Mouse (Mus musculus): ENCODE data around the gene Stxbp3. TPM values are rescaled to one million over a fixed set of nuclear protein-coding genes. Genes with fewer than 3 reads are reported as not detected.

Stxbp3 gene
- total RNA-seq, 4 experiments from 2014 or later = 59.8 to 75.3 (median 63.4) TPM

DNA sequence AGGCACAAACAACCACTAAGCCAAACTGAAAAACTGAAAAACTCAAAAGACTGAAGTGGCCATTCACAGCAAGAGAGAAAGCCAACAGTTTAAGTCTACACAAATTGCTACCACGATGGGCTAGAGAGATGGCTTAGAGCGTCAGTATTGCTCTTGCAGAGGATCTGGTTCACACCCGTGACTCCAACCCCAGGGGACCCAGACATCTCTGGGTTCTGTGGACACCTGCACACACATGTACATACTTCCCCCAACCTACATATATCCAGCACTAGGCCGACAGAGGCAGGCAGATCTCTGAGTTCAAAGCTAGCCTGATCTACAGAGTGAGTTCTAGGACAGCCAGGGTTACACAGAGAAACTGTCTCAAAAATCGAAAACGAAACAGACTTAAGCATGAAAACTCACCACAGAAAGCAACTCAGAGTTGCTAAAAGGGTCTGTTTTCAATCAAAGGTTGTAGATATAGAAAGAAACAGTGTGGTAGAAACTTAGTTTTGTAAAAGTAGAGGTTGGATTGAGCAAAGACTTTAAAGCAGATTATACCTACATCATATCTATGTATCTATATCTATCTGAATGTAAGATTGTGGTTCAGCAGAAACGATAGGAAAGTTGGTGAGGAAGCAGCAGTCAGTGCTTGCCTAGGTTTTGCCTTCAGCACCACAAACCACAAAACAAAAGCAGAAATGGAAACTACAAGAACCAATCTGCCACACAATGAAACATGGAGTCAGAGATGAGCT, 44.6 kb downstream of the Stxbp3 start:
- DNase-seq = no peak

DNA sequence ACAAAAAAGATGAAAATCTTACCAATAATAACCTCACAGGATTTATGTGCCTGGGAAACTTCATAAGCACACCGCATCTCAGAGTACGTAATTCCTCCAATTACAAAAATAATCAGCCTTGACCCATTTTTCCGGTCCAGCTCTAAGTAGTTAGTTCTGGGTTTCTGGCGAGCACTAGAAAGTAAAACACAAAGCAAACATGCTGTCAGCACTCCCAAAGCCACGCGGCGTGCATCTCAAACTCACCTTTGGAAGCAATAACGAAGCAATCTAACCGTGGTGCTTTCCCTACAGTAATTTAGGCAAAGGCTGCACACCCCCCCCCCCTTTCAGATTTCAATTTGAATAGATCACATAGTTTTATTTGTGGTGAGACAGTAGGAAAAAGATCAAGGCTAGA, 45.5 kb downstream of the Stxbp3 start:
- no peak for DNase-seq

DNA sequence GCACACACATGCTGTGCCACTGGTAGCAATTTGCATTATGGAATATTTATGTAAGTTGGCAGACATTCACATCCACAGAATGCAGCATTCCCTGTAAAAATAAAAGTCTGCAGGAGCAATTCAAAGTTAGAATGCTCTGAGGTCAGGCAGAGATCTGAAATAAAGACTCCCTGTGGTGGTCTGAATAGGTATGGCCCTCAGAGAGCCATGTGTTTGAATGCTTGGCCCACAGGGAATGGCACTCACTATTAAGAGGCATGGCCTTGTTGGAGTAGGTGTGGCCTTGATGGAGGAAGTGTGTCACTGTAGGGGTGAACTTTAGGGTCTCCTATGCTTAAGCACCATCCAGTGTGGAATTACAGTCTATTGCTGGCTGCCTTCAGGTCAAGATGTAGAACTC, 47.9 kb downstream of the Stxbp3 start:
- no peak for DNase-seq

DNA sequence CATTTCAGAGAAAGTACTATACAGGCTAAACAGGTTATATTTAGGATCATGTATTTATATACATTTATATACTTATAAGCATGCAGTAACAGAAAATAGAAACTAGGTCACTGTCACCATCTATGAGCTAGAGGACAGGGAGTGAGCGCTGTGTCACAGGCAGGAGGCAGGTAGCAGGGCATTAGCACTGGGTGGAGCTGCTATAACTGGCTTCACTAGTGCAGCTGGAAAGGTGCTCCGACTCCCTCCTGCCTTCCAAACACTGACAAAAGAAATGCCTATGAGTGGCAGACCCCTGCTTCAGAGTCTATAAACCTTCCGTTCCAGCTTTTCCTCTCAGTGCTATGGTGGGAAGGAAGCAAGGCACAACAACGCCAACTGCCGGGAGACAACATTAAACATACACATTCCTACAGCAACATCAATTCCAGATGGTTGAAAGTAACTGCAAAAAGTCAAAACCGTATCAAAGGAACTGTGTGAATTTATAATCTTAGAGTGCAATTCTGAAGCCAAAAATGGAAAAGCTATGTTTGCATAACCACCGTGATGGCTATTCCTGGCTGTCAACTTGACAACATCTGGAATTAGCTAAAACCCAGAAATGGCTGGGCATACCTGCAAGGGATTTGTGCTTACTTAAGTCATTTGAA, 49.1 kb downstream of the Stxbp3 start:
- no peak for DNase-seq

DNA sequence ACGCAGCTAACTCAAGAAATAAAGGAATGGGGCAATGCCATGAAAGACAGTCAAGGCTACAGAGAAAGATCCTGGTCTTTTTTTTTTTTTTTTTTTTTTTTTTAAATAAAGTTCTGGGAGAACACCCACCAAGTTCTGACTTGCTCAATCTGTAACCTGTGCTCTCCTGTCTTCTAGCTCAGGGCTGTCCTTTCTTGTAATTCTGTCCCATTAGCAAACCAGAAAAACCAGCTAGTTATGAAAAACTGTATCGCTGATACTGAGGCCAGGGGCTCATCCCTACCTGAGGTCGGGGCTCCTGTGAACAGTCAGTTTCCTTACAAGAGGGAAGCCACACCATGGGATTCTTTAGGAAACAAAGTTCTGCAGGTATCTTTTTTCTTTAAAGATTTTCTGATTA, 49.8 kb downstream of the Stxbp3 start:
- no peak for DNase-seq

DNA sequence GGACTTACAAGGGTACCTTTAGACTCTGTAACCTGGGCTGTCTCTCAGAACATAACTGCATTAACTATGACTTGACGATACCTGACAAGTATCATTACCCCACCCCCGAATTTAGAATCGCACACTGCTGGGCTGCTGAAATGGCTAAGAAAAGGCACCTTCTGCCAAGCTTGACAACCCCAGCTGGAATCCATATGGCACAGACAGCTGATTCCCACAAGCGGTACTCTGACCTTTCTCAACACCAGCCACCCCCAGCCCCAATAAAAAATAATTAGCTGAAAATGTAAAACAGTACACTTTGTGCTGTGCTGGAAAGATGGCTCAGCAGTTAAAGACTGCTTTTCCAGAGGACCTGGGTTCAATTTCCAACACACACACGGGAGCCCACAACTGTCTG, 51.0 kb downstream of the Stxbp3 start:
- DNase-seq = no peak

DNA sequence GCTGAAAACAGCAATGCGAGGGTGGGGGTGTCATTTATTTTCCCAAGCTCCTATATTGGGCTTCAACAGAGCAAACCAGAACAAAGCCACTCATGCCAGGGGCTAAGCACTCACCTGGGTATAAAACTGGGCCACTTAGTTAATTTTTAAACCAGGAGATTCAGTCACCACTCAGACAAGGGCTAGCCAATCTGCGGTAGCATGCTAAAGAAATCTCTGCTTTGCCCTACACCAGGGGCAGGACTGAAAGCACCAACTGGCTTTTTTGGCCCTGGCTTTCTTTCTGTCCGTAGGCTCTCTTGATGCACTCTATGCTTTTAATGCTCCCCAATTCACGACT, 51.9 kb downstream of the Stxbp3 start:
- no peak for DNase-seq

DNA sequence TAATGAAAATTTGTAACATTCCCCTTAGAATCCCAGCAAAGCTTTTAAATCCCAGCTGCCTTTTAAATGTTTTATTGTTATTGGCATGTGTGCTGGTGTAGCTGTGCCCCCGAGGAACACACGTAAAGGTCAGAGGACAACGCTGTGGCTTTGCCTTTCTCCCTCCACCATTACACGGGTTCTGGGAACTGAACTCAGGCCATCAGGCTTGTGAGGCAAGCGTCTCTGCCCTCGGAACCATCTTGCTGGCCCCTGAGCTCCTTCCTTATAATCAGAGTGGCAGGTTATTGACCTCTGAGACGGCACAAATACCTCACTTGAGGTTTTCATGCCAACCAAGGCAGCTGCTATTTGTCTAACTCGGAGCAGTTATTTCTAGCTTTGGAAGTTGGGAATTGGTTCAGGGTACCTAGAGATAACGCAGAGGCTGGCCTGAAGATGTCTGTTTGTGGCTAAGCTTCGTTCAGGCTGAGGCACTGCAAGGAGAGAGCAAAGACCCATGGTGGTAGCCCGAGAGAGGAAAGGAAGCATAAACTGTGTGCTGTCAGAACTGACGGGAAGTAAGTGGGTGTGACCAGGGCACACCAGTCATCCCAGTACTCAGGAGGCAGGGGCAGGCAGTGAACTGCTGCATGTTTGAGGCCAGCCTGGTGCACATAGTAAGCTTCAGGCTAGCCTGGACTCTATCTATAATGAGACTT, 52.4 kb downstream of the Stxbp3 start:
- DNase-seq = no peak

DNA sequence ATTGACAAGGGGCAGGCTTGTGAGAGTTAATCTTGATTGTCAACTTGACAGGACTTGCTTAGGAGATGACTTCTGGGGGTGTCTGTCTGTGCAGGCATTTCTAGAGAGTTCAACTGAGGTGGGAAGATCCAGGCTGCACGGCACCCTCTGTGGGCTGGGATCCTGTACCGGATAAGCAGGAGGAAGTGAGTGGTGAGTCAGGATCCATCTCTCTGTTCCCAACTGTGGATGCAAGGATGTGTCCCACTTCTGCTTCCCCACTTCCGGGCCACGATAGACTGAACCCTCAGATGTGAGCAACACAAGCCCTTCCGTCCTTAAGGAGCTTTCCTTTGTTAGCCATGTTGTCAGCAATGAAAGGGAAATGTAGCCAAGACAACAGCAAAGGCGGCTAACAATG, 53.8 kb downstream of the Stxbp3 start:
- no peak for DNase-seq

DNA sequence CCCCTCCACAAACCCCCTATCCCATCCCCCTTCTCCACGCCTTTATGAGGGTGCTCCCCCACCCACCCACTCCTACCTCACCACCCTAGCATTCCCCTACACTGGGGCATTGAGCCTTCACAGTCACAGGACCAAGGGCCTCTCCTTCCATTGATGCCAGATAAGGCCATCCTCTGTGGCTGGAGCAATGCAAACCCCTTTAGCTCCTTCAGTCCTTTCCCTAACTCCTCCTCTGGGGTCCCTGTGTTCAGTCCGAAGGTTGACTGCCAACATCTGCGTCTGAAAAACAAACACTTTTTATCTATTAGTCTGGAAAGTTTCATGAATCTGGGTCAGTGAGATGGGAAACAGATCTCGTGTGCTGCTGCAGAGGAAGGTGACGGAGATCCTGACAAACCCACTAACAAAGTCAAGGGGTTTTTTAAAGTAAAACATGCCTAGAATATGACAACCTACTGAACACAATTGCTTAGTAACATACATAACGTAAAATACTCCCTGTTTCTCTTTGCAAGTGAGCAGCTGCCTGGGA, 57.9 kb downstream of the Stxbp3 start:
- DNase-seq = no peak

DNA sequence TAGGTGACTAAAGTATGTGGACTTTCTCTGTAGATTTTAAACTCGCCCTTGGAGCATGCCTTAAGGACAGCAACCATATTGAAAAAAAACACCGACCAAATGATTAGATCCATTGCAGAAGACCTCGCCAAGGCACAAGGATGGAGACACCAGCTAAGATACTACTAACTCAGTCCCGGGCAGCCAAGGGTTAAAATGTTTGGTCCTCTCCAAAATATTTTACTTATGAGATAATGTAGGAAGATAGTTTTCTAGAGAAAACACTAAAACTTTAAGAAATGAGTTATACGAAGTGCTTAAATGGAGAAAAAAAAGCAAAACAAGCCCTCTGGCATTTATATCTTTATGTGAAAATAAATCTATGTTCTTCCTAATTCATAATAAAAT, 58.4 kb downstream of the Stxbp3 start:
- no peak for DNase-seq

DNA sequence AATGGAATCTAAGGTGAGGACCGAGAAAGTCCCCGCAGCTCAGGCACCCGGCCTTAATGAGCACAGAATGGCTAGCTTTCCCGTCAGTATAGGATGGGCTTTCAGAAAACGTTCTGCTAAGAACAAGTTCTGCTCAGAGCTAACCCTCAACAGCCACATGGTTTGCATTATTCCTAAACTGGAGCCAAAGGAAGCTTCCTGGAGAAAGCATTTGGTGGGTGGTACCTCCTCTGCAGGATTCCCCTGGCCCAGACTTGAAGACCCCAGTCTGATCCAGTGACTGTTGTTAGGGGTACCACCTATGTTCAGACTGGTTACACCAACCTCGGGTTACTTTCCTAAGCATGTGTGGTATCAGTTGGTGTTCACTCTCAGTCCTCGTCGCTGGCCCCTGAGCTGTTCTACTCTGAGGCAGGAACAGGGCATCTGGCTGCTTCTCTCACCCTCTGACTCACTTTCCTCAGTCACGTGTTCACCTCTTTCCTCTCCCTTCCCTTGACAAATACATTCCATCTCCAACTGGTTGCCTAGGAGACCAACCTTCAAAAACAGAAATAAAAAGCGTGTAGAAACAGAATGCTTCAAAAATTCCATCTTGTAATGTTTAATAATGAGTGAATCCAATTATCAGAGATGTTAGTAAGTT, 59.0 kb downstream of the Stxbp3 start:
- peak; percentile 46 for DNase-seq

DNA sequence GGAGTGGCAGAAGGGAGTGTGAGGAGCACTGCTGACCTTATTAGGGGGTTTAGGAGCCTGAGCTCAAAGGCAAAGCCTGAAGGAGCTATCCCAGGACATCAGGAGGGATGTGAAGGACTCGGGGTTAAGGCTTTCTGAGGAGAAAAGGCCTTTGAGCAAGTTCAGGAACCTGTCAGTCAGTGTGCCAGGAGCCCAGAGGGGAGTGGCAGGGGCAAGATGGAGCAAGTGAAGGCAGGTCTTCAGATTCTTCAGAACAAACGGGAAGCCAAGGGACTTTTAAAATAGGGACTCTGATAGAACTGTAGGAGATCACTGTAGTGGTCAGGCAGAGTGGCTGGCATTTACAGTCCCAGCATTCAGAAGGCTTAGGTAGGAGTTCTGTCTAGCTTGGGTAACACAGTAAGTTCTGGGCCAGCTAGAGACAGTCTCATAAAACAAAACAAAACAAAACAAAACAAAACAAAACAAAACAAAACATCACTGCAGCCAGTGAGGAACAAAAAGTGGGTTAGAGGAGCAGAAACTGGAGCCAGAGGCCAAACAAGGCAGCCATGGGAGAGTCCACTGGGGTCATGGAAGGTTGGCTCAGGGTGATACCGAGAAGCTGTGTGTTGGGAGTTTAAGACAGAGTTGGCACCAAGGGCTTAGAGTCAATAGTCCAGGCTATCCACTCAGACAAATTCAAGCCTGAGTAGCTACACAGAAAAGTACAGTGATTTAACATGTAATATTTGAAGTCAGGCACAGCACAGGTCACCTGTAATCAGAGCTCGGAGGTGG, 61.4 kb downstream of the Stxbp3 start:
- DNase-seq = no peak

DNA sequence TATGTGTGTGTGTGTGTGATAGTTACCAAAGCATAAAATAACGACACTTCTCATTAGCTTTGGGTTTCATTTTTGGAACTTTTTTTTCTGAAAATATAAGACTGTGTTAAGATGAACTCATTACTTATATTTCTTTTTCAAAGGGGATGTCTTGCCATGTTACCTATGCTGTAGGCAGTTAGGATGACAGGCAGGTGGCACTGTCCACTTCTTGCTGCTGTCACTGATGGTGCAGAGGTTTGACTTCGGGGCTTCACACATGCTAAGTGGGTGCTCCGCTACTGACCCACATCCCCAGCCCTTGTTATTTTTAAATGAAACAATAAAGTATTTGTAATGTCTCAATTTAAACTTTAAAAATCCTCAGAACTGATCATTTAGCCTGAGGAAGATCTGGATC, 67.5 kb downstream of the Stxbp3 start:
- no peak for DNase-seq

DNA sequence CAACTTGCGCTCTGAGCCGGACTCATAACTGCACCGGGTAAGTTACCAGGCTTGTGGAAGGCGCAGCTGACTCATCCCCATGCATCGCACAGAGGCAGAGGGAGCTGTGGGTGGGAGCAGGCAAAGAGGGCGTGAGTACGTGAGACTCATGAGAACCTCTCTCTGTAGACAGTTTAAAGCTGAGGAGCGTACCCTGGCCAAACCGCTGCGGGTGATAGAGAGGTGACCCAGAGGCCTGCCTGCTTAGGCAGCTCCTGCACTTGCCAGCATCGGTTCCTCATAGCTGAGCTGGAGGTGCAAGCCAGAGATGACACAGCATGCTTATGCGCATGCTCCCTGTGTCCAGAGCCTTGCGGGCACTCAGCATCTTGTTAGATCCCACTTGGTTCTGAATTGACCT, 68.1 kb downstream of the Stxbp3 start:
- DNase-seq = no peak

DNA sequence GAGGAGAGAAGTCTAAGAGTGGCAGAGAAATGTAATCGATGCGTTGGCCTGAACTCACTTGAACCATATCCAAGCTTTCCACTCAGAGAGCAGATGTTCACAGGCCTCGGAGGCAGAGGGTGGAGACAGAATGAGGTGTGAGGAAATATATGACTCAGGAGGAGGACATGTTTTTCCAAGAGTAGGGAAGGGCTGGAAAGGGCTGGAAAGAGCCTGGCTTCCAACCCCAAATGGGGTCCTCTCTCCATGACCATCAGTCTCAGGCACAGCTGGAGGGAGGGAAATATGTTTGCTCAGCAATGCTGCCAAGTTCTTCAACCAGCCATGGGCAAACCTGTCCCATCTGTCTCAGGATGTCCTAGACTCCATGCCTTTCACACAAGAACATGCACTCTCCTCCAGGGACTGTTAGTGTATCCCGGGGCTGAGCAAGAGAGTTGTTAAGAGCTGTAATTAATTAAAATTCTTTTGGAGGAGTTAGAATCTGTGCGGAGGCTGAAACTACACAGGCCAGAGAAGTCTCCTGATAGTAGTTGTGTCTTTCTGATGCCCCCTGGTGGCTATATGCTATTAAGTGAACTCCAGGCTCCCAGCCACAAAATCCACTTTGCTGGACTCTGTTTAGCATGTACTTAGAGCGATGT, 69.5 kb downstream of the Stxbp3 start:
- DNase-seq = peak; percentile 17

DNA sequence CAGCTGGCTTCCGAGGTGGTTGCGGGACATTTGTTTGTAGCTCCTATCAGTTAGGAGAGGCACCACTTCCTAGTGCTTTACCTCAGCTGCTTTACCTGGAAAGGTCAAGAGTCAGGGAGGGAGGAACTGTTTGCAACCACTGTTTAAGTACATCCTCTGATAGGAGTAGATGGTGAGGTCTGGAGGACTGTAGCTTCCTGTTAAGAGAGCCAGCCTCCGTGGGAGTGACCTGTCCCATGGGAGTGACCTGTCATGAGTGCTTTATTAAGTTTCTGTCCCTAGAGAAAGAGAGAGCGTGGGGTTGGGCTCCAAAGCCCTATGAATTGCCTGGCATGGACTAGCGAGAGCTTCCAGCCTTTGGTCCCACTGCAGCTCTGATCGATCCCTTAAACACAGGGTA, 70.8 kb downstream of the Stxbp3 start:
- no peak for DNase-seq

DNA sequence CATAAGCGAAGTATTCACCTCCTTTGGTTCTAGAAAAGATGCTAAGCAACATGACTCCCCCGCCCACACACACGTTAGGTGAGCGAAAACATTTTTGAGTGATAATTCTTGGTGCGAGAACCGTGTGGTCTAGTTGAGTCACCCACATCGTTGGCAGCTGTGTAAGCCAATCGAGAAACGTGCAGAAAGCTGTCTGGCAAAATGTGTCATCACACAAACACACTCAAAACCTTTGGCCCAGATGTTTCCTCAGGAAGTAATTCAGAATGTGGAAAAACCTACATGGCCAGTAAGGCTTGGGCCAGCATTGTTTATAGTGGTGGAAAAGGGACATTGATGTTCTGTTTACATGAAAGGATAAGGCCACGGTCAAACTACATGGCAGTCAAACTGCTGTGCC, 72.9 kb downstream of the Stxbp3 start:
- DNase-seq = no peak

DNA sequence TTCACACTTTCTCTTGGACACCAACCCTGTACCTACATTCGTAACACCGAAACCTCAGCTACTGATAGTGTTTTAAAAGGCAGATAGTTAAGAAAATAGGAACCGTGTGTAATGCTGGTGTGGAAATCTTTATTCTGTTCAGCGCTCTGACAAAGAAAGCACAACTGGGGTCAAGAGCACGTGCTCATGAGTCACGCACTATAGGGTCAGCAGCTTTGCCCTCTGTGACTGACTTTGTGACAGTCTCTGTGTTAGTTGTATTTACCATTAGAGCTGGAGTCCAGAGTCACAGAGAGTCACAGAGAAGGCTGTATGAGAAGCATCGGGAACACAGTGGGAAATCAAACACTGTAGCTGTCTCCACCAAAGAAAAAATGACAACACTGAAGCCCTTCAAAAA, 73.4 kb downstream of the Stxbp3 start:
- DNase-seq = no peak

DNA sequence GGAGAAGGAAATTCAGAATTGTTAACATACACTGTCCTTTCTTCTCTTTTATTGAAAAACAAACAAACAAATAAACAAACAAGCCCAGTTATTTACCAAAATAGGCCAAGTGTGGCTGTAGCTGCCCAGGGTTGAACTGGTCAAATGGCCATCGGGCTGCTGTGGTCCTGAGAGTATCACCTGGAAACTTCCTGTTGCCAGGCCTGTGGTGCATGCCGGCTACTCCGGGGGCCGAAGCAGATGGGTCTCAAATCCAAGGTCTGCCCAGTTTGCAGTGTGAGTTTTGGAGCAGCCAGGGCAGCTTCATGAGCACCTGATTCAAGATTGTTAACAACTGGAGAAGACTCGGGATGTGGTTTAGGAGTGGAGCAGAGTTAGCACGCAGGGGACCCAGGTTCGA, 74.8 kb downstream of the Stxbp3 start:
- no peak for DNase-seq

DNA sequence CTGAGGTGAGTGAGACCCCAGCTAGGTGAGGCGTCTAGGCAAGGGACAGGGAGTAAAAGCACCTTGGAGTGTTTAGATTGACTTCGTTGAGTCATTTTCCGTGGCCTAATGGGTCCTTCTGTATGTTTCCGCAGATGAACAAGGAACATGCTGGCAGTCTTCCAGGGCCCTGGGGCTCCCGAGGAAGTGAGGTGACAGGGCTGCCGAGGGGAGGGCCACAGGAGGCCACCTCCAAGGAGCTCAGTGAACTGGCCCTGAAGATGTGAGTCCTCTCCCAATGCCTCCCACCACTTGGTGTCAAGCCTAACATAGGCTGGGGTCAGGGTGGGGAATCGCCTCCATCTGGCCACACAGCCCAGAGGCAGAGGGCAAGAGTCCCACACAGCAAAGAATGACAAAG, 75.3 kb downstream of the Stxbp3 start:
- DNase-seq = no peak

DNA sequence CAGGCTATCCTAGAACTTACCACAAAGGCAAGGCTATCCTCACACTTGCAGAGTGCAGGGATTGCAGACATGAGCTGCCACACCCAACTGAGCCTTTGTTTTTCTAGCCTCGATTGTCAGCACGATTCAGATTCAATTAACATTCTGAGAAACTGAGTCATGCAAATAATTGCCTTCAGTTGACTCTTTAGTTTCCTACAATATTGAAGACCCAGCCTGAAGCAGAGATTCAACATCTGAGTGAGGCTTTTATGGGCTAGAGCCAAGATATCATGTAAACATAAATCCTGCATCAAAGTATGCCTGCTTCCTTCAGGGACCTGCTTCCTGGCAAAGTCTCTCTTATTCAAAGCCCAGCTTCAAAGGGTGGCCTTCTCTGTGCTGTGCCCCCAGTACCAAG, 76.6 kb downstream of the Stxbp3 start:
- DNase-seq = no peak
